Mouse (Mus musculus) spleen, adult 2 months (tissue): Measurements from ENCODE around the gene Slc22a15. TPM values are rescaled to one million over a fixed set of nuclear protein-coding genes. Genes with fewer than 3 reads are reported as not detected.

Experiments
- DNase-seq, 2 experiments: peaks; one replicate each; pipeline versions ENCODE4 v3.0.0 to v3.0.0-alpha.2; 2012 to 2021; ENCODE audit warnings: low spot score in 2 of 2, low read depth in 1 of 2
- H3K27ac ChIP-seq: fragments of 200-500 bp; 2 replicates; pipeline ENCODE4 v1.5.1; 2012; ENCODE audit warnings: low read length, inconsistent platforms; ENCODE audit not compliant: insufficient read depth
- H3K27me3 ChIP-seq: fragments of 200-500 bp; 2 replicates; pipeline ENCODE4 v1.6.1; 2012; ENCODE audit warnings: mild to moderate bottlenecking, moderate library complexity, low read length, inconsistent platforms; ENCODE audit not compliant: control insufficient read depth, insufficient read depth
- H3K36me3 ChIP-seq: fragments of 200-500 bp; 2 replicates; pipeline ENCODE4 v1.6.1; 2012; ENCODE audit warnings: mild to moderate bottlenecking, low read length, inconsistent platforms; ENCODE audit not compliant: control insufficient read depth, insufficient read depth
- H3K4me1 ChIP-seq: fragments of 200-500 bp; 2 replicates; pipeline ENCODE4 v1.6.1; 2011; ENCODE audit warnings: inconsistent platforms; ENCODE audit not compliant: control insufficient read depth, insufficient read depth, insufficient read length
- H3K4me3 ChIP-seq: fragments of 200-500 bp; 2 replicates; pipeline ENCODE4 v1.5.1; 2011; ENCODE audit warnings: mild to moderate bottlenecking, inconsistent platforms; ENCODE audit not compliant: insufficient read depth, insufficient read length; ENCODE audit errors: extremely low read depth
- CTCF ChIP-seq: fragments of 200-500 bp; IDR thresholded peaks from 2 replicates; pipeline ENCODE4 v1.5.1; 2011; ENCODE audit warnings: mild to moderate bottlenecking, inconsistent platforms; ENCODE audit not compliant: insufficient read depth, insufficient read length, insufficient replicate concordance; ENCODE audit errors: extremely low read depth
- POLR2A ChIP-seq: fragments of 200-500 bp; IDR thresholded peaks from 2 replicates; pipeline ENCODE4 v1.6.1; 2011; ENCODE audit warnings: low read depth, low read length, inconsistent platforms
- WGBS: fragments of 180-500 bp; shearing (Covaris S2); methylation state at CpG from one replicate; pipeline ENCODE4 v1.1.7; 2018; 5-methylcytosine and 5-hydroxymethylcytosine counted together
- polyA plus RNA-seq: library from polyadenylated mRNA; depleted of rRNA; stranded (reverse); fragments of >200 nt; gene quantifications from 2 replicates; pipeline ENCODE4 v1.2.3, GENCODE M21; 2012

Gene Slc22a15
- polyA plus RNA-seq, 1 experiment, result 2.5 TPM

DNA sequence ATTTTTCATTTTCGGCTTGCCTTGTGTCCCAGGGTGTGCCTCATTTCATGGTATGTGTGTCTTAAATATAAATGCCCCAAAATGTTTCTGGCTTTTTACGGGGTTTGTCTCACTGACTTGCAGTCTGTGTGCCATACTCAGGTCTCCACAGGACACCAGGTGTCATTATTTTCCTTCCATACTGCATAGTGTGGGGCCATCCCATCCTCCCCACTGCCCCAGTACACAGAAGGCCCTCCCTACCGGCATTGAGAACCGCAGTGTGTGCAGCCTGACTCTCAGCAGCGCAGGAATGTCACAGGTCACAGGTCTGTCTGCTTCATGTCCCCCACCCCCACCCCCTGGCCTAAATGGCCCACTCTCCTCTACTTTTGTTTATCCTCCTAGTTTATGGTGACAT is 21.2 kb downstream of the Slc22a15 start:
- Histone ChIP-seq H3K4me1 (no peaks in the 10 kb centered on the region), H3K36me3 (no peaks in the 10 kb centered on the region), H3K27me3 (no peaks in the 10 kb centered on the region), H3K27ac (no peak overlapping the region), H3K4me3 (no peak overlapping the region)
- no peak for TF ChIP-seq POLR2A
- TF ChIP-seq CTCF, result no peak
- 90% methylated on average over 5 of the region's 5 CpGs for WGBS
- no peak for DNase-seq

DNA sequence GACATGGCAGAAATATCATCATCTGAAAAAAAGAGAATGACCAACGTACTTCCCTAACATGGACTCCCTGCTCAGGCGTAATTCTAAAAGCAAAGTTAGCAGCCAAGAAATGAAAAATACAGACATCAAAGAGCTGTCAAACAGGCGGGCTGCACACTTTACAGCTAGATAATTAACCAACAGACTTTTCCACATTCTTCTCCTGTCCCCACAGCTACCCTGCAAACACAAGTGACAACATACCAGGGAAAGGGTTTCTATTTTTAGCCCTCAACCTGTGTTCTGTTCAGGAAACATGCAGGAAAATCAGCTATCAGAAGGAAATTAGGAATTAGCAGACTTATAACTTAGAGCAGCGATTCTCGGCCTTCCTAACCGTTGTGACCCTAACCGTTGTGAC is 21.9 kb downstream of the Slc22a15 start:
- Histone ChIP-seq H3K36me3 (no peaks in the 10 kb centered on the region), H3K27ac (no peak overlapping the region), H3K27me3 (no peaks in the 10 kb centered on the region), H3K4me3 (no peak overlapping the region), H3K4me1 (no peaks in the 10 kb centered on the region)
- no peak for DNase-seq
- TF ChIP-seq CTCF (no peak), POLR2A (no peak)
- 83% methylated on average over 7 of the region's 7 CpGs for WGBS

DNA sequence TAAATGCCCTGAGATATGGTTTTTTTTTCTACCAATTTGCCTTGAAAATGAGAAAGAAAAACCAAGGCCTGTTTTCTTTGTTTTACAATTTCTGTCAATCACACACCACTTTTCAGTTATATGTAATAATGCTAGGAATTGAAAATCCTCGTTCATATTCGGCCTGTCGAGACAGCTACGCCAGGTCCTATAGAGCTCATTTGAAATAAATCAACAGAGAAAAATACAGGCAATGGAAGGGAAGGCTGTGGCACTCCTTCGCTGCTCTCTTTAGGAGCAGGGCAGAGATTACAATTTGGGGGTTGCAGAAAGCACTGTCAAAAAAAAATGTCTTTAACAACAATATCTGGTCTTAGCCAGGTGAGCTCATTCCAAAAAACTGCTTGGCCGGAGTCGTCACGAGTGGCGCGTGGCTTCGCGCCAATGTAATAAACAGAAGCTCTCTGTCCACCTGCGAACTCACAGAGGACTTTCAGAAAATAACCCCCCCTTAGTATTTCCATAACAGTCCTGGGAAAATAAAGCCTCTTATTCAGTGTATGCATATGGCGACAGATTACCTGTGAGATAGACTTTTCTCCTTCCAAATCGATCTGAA is 26.8 kb downstream of the Slc22a15 start:
- H3K36me3 ChIP-seq, result no peaks in the 10 kb centered on the region
- WGBS, result 93% methylated on average over 15 of the region's 15 CpGs
- no peak for TF ChIP-seq POLR2A
- no peaks in the 10 kb centered on the region; the same call in 1 of the 2 replicates for H3K4me1 ChIP-seq
- H3K4me3 ChIP-seq, result no peak overlapping the region
- H3K27ac ChIP-seq, result no peak overlapping the region
- DNase-seq, result no peak
- H3K27me3 ChIP-seq, result no peaks in the 10 kb centered on the region

DNA sequence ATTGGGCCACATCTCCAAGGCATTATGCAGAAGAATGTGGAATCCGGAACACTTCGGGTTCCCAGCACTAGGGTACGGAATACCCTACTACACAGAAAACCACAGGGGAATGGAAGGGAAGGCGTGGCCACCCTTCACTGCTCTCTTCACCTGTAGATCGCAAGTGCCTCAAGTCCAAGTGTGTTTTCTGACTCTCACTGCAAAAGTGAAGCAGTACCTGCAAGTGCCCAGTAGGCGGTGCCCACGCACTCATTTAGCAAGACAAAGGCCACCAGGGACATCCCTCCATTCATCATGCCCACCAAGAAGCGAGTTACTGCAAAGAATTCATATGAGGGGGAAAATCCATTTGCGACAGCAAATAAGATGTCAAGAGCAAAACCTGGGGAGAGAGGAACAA is 27.4 kb downstream of the Slc22a15 start:
- peak; percentile 19 to 46 for DNase-seq
- Histone ChIP-seq H3K27me3 (no peaks in the 10 kb centered on the region), H3K27ac (no peak overlapping the region), H3K4me1 (no peaks in the 10 kb centered on the region; the same call in 1 of the 2 replicates), H3K36me3 (no peaks in the 10 kb centered on the region), H3K4me3 (no peak overlapping the region)
- 45% methylated on average over 9 of the region's 9 CpGs for WGBS
- TF ChIP-seq CTCF, result peak; percentile 55; the same call in 1 of the 2 replicates
- no peak for TF ChIP-seq POLR2A

- H3K27me3 ChIP-seq, result no peaks in the 10 kb centered on the region
- H3K36me3 ChIP-seq, result no peaks in the 10 kb centered on the region
- DNase-seq, result peak; percentile 3 to 23
- TF ChIP-seq POLR2A (no peak), CTCF (no peak)
- H3K4me1 ChIP-seq, result no peaks in the 10 kb centered on the region; the same call in 1 of the 2 replicates
- H3K27ac ChIP-seq, result no peak overlapping the region
- WGBS, result 47% methylated on average over 7 of the region's 7 CpGs
- no peak overlapping the region for H3K4me3 ChIP-seq
Measured at GRCm38 (mm10) chr3:101895376-101895910, 28.8 kb downstream of the Slc22a15 start.

- TF ChIP-seq POLR2A (no peak), CTCF (no peak)
- no peaks in the 10 kb centered on the region for H3K36me3 ChIP-seq
- 86% methylated on average over 3 of the region's 3 CpGs for WGBS
- no peak overlapping the region for H3K4me3 ChIP-seq
- H3K27me3 ChIP-seq, result no peaks in the 10 kb centered on the region
- no peaks in the 10 kb centered on the region for H3K4me1 ChIP-seq
- H3K27ac ChIP-seq, result no peak overlapping the region
- no peak for DNase-seq
Measured at GRCm38 (mm10) chr3:101885591-101885990, 38.7 kb downstream of the Slc22a15 start.

DNA sequence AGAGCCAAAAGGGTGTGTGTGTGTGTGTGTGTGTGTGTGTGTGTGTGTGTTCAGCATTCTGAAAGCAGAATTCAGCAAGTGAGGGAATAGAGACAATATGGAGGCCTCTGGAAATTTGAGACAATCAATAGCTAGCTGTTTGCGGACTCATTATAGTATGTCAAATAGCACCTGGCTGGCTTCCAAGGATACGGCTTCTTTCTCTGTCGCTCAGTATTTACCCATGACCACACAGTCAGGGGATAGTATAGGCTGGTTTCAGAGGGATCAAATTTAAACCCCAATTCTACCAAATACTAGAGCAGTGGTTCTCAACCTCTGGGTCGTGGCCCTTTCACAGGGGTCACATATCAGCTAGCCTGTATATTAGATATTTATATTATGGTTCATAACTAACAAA is 39.2 kb downstream of the Slc22a15 start:
- TF ChIP-seq CTCF (no peak), POLR2A (no peak)
- WGBS, result 88% methylated on average over 4 of the region's 4 CpGs
- H3K27me3 ChIP-seq, result no peaks in the 10 kb centered on the region
- no peak overlapping the region for H3K4me3 ChIP-seq
- no peak for DNase-seq
- H3K4me1 ChIP-seq, result no peaks in the 10 kb centered on the region
- no peak overlapping the region for H3K27ac ChIP-seq
- no peaks in the 10 kb centered on the region for H3K36me3 ChIP-seq
